Mouse (Mus musculus): ENCODE measurements at regions not wholly inside any gene's neighbourhood (a gene's known extent, or its start where the extent isn't known, plus 50 kb on each side); places are given as distances from the start of the nearest gene placed in this dataset.

DNA sequence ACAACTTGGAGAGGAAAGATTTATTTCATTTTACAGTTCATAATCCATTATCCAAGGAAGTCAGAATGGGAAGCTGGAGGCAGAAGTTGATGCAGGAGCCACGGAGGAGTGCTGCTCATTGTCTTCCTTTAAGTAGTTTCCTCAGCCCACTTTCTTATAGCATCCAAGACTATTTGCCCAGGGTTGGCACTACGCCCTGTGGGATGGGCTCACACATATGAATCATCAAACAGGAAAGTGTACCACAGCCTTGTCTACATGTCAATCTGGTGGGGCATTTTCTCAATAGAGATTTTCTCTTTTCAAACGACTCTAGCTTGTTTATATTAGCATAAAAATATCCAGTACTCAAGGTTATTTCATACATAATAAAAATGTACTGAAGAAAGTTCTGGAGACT is 88.2 kb upstream of the Asb5 start:
- no peaks in the 10 kb centered on the region for H3K36me3 ChIP-seq (ENCODE audit: control insufficient read depth, insufficient read depth, low read length)
- no peaks in the 10 kb centered on the region for H3K9me3 ChIP-seq (ENCODE audit: control insufficient read depth, low read length)
- H3K4me1 ChIP-seq (replicated peaks; ENCODE audit: control insufficient read depth, insufficient read depth, low read length), result no peaks in the 10 kb centered on the region
- no peaks in the 10 kb centered on the region for H3K27me3 ChIP-seq (ENCODE audit: control insufficient read depth, insufficient read depth, low read depth, low read length)
- no peak overlapping the region for H3K27ac ChIP-seq (ENCODE audit: low read length)
- H3K4me2 ChIP-seq (ENCODE audit: low read depth, low read length), result no peak overlapping the region
- H3K4me3 ChIP-seq (ENCODE audit: low read length), result no peak overlapping the region
- 49% methylated on average over 3 of the region's 3 CpGs for WGBS
- H3K9ac ChIP-seq (ENCODE audit: low read length), result no peak overlapping the region
- ATAC-seq (ENCODE audit: low read depth), result no peak

DNA sequence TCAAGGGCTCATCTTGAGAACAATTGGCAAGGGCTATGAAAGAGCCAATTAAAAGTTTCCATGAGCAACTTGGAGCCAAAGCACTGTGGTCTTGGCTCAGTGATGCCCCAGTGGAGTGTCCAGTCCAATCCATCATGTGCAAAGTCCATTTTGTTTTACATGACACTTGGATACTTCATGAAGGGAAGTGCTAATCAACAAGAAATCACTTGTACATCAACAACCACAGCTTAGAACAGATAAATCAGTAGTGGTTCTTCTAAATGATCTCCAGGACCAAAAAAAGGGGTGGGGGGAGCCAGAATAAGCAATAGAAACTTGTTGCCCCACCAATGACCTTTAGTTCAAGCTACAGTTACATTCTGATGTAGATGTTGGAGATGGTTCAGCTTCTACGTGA is 87.0 kb upstream of the Asb5 start:
- Histone ChIP-seq H3K27ac (ENCODE audit: low read length) (no peak overlapping the region), H3K4me1 (replicated peaks; ENCODE audit: control insufficient read depth, insufficient read depth, low read length) (no peaks in the 10 kb centered on the region), H3K9me3 (ENCODE audit: control insufficient read depth, low read length) (no peaks in the 10 kb centered on the region), H3K4me3 (ENCODE audit: low read length) (no peak overlapping the region), H3K36me3 (ENCODE audit: control insufficient read depth, insufficient read depth, low read length) (no peaks in the 10 kb centered on the region), H3K27me3 (ENCODE audit: control insufficient read depth, insufficient read depth, low read depth, low read length) (no peaks in the 10 kb centered on the region), H3K4me2 (ENCODE audit: low read depth, low read length) (no peak overlapping the region), H3K9ac (ENCODE audit: low read length) (no peak overlapping the region)
- 74% methylated on average over 1 of the region's 1 CpGs for WGBS
- no peak for ATAC-seq (ENCODE audit: low read depth)

DNA sequence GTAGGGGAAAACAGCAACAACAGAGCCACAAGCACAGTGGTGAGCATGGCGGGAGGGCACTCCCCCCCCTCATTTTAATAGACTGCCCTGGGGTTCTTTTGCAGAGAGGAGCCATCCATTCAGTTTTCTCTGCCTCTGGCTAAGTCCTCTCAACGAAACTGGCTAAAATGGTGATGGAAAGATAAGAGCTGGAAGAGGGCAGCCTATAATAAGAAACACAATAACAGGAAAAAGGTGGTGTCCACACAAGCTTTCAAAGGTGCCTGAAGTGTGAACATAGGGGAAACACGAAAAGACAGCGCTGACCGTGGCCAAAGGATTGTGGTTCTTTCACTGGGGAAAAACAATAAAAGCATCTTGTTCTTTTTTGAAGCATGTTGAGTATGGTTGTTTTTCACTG is 83.0 kb upstream of the Asb5 start:
- H3K9me3 ChIP-seq (ENCODE audit: control insufficient read depth, low read length), result no peaks in the 10 kb centered on the region
- H3K9ac ChIP-seq (ENCODE audit: low read length), result no peak overlapping the region
- 35% methylated on average over 5 of the region's 5 CpGs for WGBS
- H3K4me2 ChIP-seq (ENCODE audit: low read depth, low read length), result no peak overlapping the region
- no peaks in the 10 kb centered on the region for H3K27me3 ChIP-seq (ENCODE audit: control insufficient read depth, insufficient read depth, low read depth, low read length)
- ATAC-seq (ENCODE audit: low read depth), result no peak
- H3K4me1 ChIP-seq (replicated peaks; ENCODE audit: control insufficient read depth, insufficient read depth, low read length), result no peaks in the 10 kb centered on the region
- H3K4me3 ChIP-seq (ENCODE audit: low read length), result no peak overlapping the region
- no peak overlapping the region for H3K27ac ChIP-seq (ENCODE audit: low read length)
- no peaks in the 10 kb centered on the region for H3K36me3 ChIP-seq (ENCODE audit: control insufficient read depth, insufficient read depth, low read length)

DNA sequence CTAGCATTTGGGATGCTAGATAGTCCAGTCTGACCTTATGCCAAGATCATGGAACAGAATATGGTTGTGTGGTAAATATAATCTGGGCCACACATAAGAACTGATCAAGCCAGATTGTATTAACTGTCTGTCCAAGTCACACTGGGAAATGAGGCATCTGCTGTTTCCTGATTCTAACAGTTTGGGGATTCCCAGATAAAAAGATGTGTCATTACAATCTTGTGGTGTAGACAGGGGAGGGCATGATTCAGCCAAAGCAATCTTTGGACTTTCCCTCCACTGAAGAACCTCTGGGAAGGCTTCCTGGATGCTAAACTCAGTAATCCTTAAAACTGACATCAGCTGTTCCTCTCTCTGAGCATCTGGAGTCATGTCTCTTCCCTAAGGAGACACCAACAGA is 79.6 kb upstream of the Asb5 start:
- no peak overlapping the region for H3K9ac ChIP-seq (ENCODE audit: low read length)
- H3K9me3 ChIP-seq (ENCODE audit: control insufficient read depth, low read length), result no peaks in the 10 kb centered on the region
- ATAC-seq (ENCODE audit: low read depth), result no peak
- H3K27me3 ChIP-seq (ENCODE audit: control insufficient read depth, insufficient read depth, low read depth, low read length), result no peaks in the 10 kb centered on the region
- no peak overlapping the region for H3K4me3 ChIP-seq (ENCODE audit: low read length)
- no peak overlapping the region for H3K4me2 ChIP-seq (ENCODE audit: low read depth, low read length)
- H3K36me3 ChIP-seq (ENCODE audit: control insufficient read depth, insufficient read depth, low read length), result no peaks in the 10 kb centered on the region
- H3K27ac ChIP-seq (ENCODE audit: low read length), result no peak overlapping the region
- H3K4me1 ChIP-seq (replicated peaks; ENCODE audit: control insufficient read depth, insufficient read depth, low read length), result no peaks in the 10 kb centered on the region

DNA sequence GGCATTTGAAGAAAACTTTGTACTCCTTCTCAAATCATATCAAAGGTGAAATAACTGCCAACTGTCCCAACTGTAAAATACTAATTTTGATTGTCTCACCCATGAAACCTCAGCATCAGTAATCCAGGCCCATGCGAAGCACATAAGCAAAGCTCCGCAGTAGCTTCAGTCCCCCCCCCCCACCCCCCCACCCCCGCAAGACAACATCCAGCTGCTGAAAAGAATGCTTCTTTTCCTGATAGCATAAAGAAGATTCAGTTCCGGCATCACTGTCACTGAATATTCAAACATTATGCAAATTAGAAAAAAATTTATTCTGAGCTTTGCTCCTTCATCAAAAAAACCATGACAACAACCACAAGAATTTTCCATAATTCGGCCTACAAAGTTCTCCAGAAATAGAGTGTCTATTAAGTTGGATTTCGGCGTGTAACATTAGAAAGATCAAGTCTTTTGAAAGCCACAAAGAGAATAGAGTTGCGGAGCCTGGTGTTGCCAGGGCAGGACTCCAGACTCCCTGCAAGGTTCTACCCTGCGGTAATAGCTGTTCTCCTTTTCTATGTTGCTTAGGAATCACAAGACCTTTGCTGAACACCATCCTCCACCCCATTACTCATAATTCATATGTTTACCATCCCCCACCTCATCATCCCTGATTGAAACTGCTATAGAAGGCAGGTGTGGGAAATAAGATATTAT is 77.9 kb upstream of the Asb5 start:
- ATAC-seq (ENCODE audit: low read depth), result no peak
- 73% methylated on average over 9 of the region's 9 CpGs for WGBS

DNA sequence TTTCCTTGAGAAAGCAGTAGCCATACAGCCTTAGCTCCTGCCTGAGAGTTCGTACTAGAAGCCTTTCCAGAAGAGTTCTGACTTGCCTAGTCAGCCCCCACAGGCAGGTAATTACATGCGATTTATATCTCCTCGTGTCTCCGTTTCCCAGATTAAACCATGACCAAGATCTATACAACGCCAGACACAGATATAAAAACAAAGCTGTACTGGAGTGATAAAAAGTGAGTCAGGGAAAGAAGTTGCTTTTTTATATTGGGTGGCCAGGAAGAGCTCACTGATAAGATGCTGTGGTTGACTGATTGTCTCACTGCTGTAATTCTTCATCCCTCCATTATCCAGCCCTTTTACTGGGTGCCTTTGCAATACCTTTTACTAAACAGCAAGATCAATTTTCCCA is 64.4 kb upstream of the Asb5 start:
- Histone ChIP-seq H3K4me3 (ENCODE audit: low read length) (no peak overlapping the region), H3K4me1 (replicated peaks; ENCODE audit: control insufficient read depth, insufficient read depth, low read length) (no peaks in the 10 kb centered on the region), H3K27ac (ENCODE audit: low read length) (no peak overlapping the region), H3K4me2 (ENCODE audit: low read depth, low read length) (no peak overlapping the region), H3K27me3 (ENCODE audit: control insufficient read depth, insufficient read depth, low read depth, low read length) (no peaks in the 10 kb centered on the region), H3K9me3 (ENCODE audit: control insufficient read depth, low read length) (no peaks in the 10 kb centered on the region), H3K9ac (ENCODE audit: low read length) (no peak overlapping the region), H3K36me3 (ENCODE audit: control insufficient read depth, insufficient read depth, low read length) (no peaks in the 10 kb centered on the region)
- no peak for ATAC-seq (ENCODE audit: low read depth)
- 39% methylated on average over 5 of the region's 5 CpGs for WGBS

More for the DNA sequence above, 77.9 kb upstream of the Asb5 start:
- no peaks in the 10 kb centered on the region for H3K27me3 ChIP-seq (ENCODE audit: control insufficient read depth, insufficient read depth, low read depth, low read length)
- H3K9ac ChIP-seq (ENCODE audit: low read length), result no peak overlapping the region
- H3K9me3 ChIP-seq (ENCODE audit: control insufficient read depth, low read length), result no peaks in the 10 kb centered on the region
- H3K4me1 ChIP-seq (replicated peaks; ENCODE audit: control insufficient read depth, insufficient read depth, low read length), result no peaks in the 10 kb centered on the region
- no peaks in the 10 kb centered on the region for H3K36me3 ChIP-seq (ENCODE audit: control insufficient read depth, insufficient read depth, low read length)
- no peak overlapping the region for H3K4me2 ChIP-seq (ENCODE audit: low read depth, low read length)
- no peak overlapping the region for H3K4me3 ChIP-seq (ENCODE audit: low read length)
- no peak overlapping the region for H3K27ac ChIP-seq (ENCODE audit: low read length)

DNA sequence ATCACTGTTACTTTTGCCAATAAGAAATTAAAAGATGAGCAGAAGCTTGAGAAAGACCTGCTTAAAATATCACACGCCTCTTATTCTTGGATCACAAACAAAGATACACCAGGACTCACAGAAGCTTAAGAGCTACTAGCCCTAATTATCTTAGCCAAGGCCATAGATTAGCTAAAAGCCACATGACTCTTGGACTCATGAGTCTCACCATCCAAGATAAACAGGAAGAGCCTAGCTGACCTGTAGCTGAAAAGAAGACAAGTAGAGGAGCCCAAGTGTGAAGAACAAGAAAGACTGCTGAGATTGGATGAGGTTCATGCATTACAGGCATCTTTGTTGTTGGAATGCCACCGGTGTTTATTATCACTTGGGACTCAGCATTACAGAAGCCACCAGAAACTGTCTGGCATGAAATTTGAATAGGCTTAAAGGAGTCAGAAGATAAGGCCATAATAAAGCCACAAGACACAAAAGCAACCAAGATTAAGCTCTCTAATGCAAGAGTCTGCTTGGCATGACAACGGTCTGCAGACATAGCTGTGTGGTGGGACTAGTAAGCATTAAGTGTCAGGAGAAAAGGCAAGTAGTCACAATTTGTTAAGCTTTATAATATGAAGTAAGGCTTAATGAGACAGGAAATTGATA is 63.8 kb upstream of the Asb5 start:
- Histone ChIP-seq H3K9me3 (ENCODE audit: control insufficient read depth, low read length) (no peaks in the 10 kb centered on the region), H3K27me3 (ENCODE audit: control insufficient read depth, insufficient read depth, low read depth, low read length) (no peaks in the 10 kb centered on the region), H3K4me1 (replicated peaks; ENCODE audit: control insufficient read depth, insufficient read depth, low read length) (no peaks in the 10 kb centered on the region), H3K9ac (ENCODE audit: low read length) (no peak overlapping the region), H3K4me3 (ENCODE audit: low read length) (no peak overlapping the region), H3K36me3 (ENCODE audit: control insufficient read depth, insufficient read depth, low read length) (no peaks in the 10 kb centered on the region), H3K4me2 (ENCODE audit: low read depth, low read length) (no peak overlapping the region), H3K27ac (ENCODE audit: low read length) (no peak overlapping the region)
- WGBS, result 46% methylated on average over 3 of the region's 3 CpGs
- ATAC-seq (ENCODE audit: low read depth), result no peak

All from lung, embryonic 16.5 days (tissue).